Mouse (Mus musculus): ENCODE data around the gene Ckb. TPM values are rescaled to one million over a fixed set of nuclear protein-coding genes. Genes with fewer than 3 reads are reported as not detected.

Ckb gene
- polyA plus RNA-seq, 1 experiment from 2014 or later, result 2,325 TPM

DNA sequence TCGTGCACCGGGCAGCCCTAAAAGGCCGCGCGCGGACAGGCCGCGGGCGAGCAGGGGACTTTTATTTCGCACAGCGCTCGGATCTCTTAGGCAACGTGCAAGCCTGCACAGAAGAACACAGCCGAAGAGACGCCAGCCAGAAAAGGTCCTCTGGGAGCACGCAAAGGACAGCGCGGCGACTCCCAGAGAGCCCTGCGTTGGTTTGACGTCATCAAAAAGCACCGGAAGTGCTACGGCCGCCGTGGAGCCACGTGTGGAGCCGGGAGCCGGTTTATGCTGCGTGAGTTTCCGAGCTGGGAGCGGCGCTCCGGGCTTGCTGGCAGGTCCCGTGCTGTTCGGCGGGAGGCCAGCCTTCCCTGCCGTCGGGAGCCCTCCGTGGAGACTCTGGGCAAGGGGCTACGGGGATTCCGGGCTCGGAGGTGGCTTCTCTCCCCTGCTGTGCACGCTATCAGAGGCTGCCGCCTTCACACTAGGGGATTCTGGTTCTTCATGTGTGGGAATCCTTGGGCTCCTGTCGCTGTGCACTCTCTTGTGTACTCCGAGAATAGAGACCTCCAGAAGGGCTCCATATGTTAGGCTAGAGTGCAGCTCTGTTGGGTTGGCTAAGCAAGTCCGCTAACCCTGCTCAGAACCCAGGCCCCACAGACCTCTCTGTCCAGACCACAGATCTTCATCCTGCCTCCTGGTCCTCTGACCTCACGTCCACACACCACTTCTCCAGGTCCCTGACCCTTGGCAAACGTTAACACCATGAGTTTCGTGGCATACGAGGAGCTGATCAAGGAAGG lies 5.9 kb upstream of the Ckb start, which contains the start of gene Trmt61a:
Trmt61a (plus strand) TSS at position 224 of the 788 bp plus-strand sequence.
- Histone ChIP-seq H3K4me1 (replicated peaks; ENCODE audit: control insufficient read depth, insufficient read depth, low read length) (peaks cover 14% of the 10 kb centered on the region; the same call in 1 of the 2 replicates), H3K4me2 (ENCODE audit: low read depth, low read length, severe bottlenecking) (peak within 1 kb of the TSS; percentile 98), H3K4me3 (ENCODE audit: low read depth, low read length) (peak within 1 kb of the TSS; percentile 91), H3K27ac (ENCODE audit: low read depth, low read length) (peak within 1 kb of the TSS; percentile 90), H3K36me3 (ENCODE audit: control insufficient read depth, insufficient read depth, low read length) (no peaks in the 10 kb centered on the region; the same call in 1 of the 2 replicates), H3K9me3 (ENCODE audit: control insufficient read depth, low read length) (no peaks in the 10 kb centered on the region; the same call in 1 of the 2 replicates), H3K27me3 (ENCODE audit: control insufficient read depth, insufficient read depth, low read length) (peaks cover 4% of the 10 kb centered on the region), H3K9ac (ENCODE audit: low read length) (peak within 1 kb of the TSS; percentile 73)
- ATAC-seq (replicated peaks; ENCODE audit: low FRiP score), result peak; percentile 87
- WGBS, result under 1% methylated on average over 51 of the region's 51 CpGs
- peak; percentile 95 for DNase-seq (ENCODE audit: low spot score)

DNA sequence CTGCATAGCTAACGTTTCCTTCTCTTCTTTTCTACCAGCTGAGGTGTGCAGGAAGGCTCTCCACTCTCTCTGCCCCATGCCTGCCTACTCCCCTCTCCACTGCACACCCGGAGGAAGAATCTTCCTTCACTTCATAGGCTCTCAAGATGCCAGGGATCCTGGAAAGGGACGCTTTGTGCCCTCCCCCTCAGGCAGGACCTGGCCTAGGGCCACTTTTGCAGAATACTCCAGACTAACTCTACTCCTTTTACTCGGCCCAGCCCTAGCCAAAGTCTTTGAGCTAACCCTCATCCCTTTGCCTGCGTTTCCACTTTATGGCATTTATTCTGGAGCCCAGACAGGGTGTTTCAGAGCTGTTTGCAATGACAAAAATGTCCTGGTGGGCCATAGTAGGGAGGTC lies 5.3 kb upstream of the Ckb start:
- Histone ChIP-seq H3K9ac (ENCODE audit: low read length) (peak overlapping the region; percentile 73), H3K36me3 (ENCODE audit: control insufficient read depth, insufficient read depth, low read length) (no peaks in the 10 kb centered on the region; the same call in 1 of the 2 replicates), H3K4me3 (ENCODE audit: low read depth, low read length) (peak overlapping the region; percentile 91), H3K27me3 (ENCODE audit: control insufficient read depth, insufficient read depth, low read length) (peaks cover 6% of the 10 kb centered on the region), H3K4me2 (ENCODE audit: low read depth, low read length, severe bottlenecking) (peak overlapping the region; percentile 98), H3K27ac (ENCODE audit: low read depth, low read length) (peak overlapping the region; percentile 90), H3K9me3 (ENCODE audit: control insufficient read depth, low read length) (no peaks in the 10 kb centered on the region; the same call in 1 of the 2 replicates), H3K4me1 (replicated peaks; ENCODE audit: control insufficient read depth, insufficient read depth, low read length) (peaks cover 18% of the 10 kb centered on the region)
- no peak for DNase-seq (ENCODE audit: low spot score)
- 24% methylated on average over 5 of the region's 5 CpGs for WGBS
- ATAC-seq (replicated peaks; ENCODE audit: low FRiP score), result peak; percentile 5; the same call in 1 of the 2 replicates

DNA sequence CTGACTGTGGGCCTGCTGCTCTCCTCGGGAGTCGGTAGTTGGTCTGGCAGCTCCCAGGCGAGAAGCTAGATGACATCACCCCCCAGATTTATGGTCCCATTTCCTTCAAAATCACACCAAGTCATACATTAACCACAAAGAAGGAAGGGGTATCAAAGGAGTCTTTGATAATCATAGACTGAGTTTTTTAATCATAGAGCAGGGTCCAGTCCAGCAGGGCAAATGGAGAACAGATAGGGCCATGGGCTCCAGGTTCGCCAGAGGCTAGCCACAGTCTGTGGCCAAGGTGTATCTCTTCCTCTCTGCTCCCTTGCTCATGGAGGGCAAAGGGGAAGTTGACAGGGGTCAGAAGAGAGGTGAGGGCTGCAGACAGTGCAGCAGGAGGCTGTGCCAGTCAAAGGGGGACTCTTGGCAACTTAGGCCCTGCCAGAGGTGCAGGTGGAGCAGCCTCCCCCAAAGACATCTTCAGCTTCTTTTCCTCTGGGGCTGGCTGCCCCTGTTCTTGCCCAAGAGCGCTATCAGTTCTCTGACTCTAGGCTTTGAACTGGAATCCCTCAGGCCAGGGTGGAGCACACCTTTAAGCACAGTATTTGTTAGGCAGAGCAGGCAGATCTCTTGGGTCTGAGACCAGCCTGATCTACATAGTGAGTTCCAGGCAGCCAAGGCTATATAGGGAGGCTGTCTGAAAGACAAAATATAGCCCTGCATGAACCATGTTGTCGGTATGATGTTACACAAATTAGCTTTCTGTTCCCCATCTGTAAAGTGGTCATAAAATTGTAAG lies 3.9 kb upstream of the Ckb start:
- no peak overlapping the region for H3K4me3 ChIP-seq (ENCODE audit: low read depth, low read length)
- H3K4me2 ChIP-seq (ENCODE audit: low read depth, low read length, severe bottlenecking), result no peak overlapping the region
- H3K4me1 ChIP-seq (replicated peaks; ENCODE audit: control insufficient read depth, insufficient read depth, low read length), result peaks cover 19% of the 10 kb centered on the region
- peaks cover 6% of the 10 kb centered on the region for H3K27me3 ChIP-seq (ENCODE audit: control insufficient read depth, insufficient read depth, low read length)
- H3K27ac ChIP-seq (ENCODE audit: low read depth, low read length), result no peak overlapping the region
- no peak overlapping the region for H3K9ac ChIP-seq (ENCODE audit: low read length)
- DNase-seq (ENCODE audit: low spot score) (no peak), ATAC-seq (replicated peaks; ENCODE audit: low FRiP score) (no peak)
- no peaks in the 10 kb centered on the region for H3K36me3 ChIP-seq (ENCODE audit: control insufficient read depth, insufficient read depth, low read length)
- H3K9me3 ChIP-seq (ENCODE audit: control insufficient read depth, low read length), result no peaks in the 10 kb centered on the region; the same call in 1 of the 2 replicates
- 85% methylated on average over 6 of the region's 6 CpGs for WGBS

DNA sequence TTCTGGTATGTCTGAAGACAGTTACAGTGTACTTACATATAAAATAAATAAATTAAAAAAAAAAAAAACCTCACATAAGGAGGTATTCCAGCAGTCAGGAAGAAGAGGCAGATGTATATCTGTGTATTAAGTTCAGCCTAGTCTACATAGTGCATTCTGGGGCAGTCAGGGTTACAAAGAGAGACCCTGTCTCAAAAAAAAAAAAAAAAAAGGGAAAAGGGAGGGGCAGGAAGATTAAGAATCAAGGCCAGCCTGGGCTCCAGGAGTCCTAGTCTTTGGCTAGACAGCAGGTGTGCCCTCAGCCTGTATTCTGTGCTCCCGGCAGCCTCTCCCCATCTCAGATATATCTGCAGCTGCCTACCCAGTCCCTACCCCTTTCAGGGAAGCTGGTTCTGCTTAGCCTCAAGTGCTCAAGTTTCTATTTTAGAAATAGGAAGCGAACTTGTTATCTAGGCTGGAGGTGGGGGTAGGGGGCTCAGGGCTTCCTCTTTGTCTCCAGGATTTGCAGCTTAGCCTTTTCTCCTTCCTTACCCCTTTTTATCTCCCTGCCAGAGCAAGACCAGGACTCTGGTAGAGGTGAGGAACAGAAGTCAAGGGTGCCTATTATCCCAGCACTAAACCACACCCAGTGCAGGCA lies 2.8 kb upstream of the Ckb start:
- no peak for ATAC-seq (replicated peaks; ENCODE audit: low FRiP score)
- DNase-seq (ENCODE audit: low spot score), result no peak
- H3K4me1 ChIP-seq (replicated peaks; ENCODE audit: control insufficient read depth, insufficient read depth, low read length), result peaks cover 20% of the 10 kb centered on the region
- H3K27ac ChIP-seq (ENCODE audit: low read depth, low read length), result no peak overlapping the region
- no peak overlapping the region for H3K4me2 ChIP-seq (ENCODE audit: low read depth, low read length, severe bottlenecking)
- 70% methylated on average over 2 of the region's 2 CpGs for WGBS
- H3K36me3 ChIP-seq (ENCODE audit: control insufficient read depth, insufficient read depth, low read length), result peaks cover 4% of the 10 kb centered on the region
- H3K9me3 ChIP-seq (ENCODE audit: control insufficient read depth, low read length), result no peaks in the 10 kb centered on the region; the same call in 1 of the 2 replicates
- H3K9ac ChIP-seq (ENCODE audit: low read length), result no peak overlapping the region
- peaks cover 6% of the 10 kb centered on the region for H3K27me3 ChIP-seq (ENCODE audit: control insufficient read depth, insufficient read depth, low read length)
- no peak overlapping the region for H3K4me3 ChIP-seq (ENCODE audit: low read depth, low read length)

DNA sequence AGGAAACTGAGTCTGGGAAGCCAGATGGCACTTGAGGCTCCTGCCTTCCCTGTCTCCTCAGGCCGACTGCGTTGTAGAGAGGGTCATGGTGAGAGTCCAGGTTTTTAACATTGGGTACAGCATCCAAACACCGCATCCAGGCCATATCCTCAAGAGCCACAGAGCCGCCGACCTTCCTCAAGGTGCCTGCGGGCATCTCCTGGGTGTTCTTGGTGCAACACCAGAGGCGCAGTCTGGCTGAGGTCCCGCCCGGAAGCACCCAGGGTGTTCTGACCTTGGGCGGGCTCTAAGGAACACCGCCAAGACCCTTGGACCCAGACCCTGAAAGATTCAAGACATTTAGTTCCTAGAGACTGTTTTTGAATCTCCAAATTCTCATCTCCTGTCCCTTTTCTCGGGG lies 443 bp upstream of the Ckb start:
- 7% methylated on average over 12 of the region's 12 CpGs for WGBS
- peak overlapping the region; percentile 93 for H3K4me2 ChIP-seq (ENCODE audit: low read depth, low read length, severe bottlenecking)
- peak overlapping the region; percentile 93 for H3K9ac ChIP-seq (ENCODE audit: low read length)
- peak overlapping the region; percentile 82; the same call in 1 of the 2 replicates for H3K27ac ChIP-seq (ENCODE audit: low read depth, low read length)
- H3K4me1 ChIP-seq (replicated peaks; ENCODE audit: control insufficient read depth, insufficient read depth, low read length), result peaks cover 22% of the 10 kb centered on the region
- DNase-seq (ENCODE audit: low spot score) (no peak), ATAC-seq (replicated peaks; ENCODE audit: low FRiP score) (no peak; the same call in 1 of the 2 replicates)
- H3K27me3 ChIP-seq (ENCODE audit: control insufficient read depth, insufficient read depth, low read length), result peaks cover 6% of the 10 kb centered on the region
- peak overlapping the region; percentile 91 for H3K4me3 ChIP-seq (ENCODE audit: low read depth, low read length)
- H3K9me3 ChIP-seq (ENCODE audit: control insufficient read depth, low read length), result no peaks in the 10 kb centered on the region
- peaks cover 4% of the 10 kb centered on the region for H3K36me3 ChIP-seq (ENCODE audit: control insufficient read depth, insufficient read depth, low read length)

DNA sequence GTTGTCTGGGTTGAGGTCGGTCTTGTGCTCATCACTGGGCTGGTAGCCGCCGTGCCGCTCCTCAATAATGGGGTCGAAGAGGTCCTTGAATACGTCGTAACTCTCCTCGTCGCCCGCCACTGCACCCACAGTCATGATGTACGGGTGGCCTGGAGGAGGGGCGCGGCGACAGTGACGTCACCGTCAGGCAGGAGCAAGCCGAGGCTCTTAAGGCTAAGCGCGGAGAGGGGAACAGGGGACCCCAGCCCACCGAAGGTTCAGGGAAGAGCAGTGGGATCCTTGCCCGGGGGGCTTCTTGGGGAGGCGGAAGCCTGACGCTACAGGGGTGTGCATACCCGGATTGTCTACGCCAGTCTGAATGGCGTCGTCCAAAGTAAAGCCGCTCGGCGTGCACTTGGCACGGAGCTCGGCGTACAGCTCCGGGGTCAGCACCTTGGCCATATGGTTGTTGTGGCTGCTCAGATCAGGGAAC lies 671 bp downstream of the Ckb start:
- Histone ChIP-seq H3K4me3 (ENCODE audit: low read depth, low read length) (peak overlapping the region; percentile 91), H3K9ac (ENCODE audit: low read length) (peak overlapping the region; percentile 93), H3K4me1 (replicated peaks; ENCODE audit: control insufficient read depth, insufficient read depth, low read length) (peaks cover 16% of the 10 kb centered on the region), H3K36me3 (ENCODE audit: control insufficient read depth, insufficient read depth, low read length) (peaks cover 4% of the 10 kb centered on the region), H3K9me3 (ENCODE audit: control insufficient read depth, low read length) (no peaks in the 10 kb centered on the region), H3K27ac (ENCODE audit: low read depth, low read length) (peak overlapping the region; percentile 82; the same call in 1 of the 2 replicates), H3K27me3 (ENCODE audit: control insufficient read depth, insufficient read depth, low read length) (peaks cover 6% of the 10 kb centered on the region), H3K4me2 (ENCODE audit: low read depth, low read length, severe bottlenecking) (peak overlapping the region; percentile 93)
- ATAC-seq (replicated peaks; ENCODE audit: low FRiP score) (peak; percentile 55), DNase-seq (ENCODE audit: low spot score) (peak; percentile 86)
- under 1% methylated on average over 34 of the region's 34 CpGs for WGBS

DNA sequence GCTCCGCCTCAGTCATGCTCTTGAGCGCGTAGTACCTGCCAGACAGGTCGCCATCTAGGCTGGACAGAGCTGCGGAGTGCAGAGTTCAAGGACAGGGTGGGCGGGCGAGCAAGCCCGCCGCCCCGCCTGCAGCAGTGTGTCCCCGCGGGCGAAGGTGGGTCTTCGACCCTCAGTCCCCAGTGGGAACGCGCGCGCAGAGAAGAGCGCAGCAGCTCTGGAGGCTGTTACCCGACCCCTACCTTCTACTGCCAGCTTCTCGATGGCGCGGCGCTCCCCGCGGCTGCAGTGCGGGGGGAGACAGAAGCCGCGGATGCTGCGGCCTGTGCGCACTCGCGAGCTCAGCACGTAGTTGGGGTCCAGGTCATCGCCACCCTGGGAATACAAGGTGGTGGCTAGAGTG lies 1.2 kb downstream of the Ckb start:
- WGBS, result 0% methylated on average over 35 of the region's 35 CpGs
- H3K36me3 ChIP-seq (ENCODE audit: control insufficient read depth, insufficient read depth, low read length), result peaks cover 4% of the 10 kb centered on the region
- H3K27ac ChIP-seq (ENCODE audit: low read depth, low read length), result peak overlapping the region; percentile 82; the same call in 1 of the 2 replicates
- H3K4me1 ChIP-seq (replicated peaks; ENCODE audit: control insufficient read depth, insufficient read depth, low read length), result peaks cover 16% of the 10 kb centered on the region
- H3K4me2 ChIP-seq (ENCODE audit: low read depth, low read length, severe bottlenecking), result peak overlapping the region; percentile 93
- no peak for DNase-seq (ENCODE audit: low spot score)
- peak overlapping the region; percentile 93 for H3K9ac ChIP-seq (ENCODE audit: low read length)
- H3K9me3 ChIP-seq (ENCODE audit: control insufficient read depth, low read length), result no peaks in the 10 kb centered on the region
- H3K27me3 ChIP-seq (ENCODE audit: control insufficient read depth, insufficient read depth, low read length), result peaks cover 4% of the 10 kb centered on the region
- 0 out of 2 replicates have a peak, but pooled peaks have one; percentile 1 for ATAC-seq (replicated peaks; ENCODE audit: low FRiP score)
- H3K4me3 ChIP-seq (ENCODE audit: low read depth, low read length), result peak overlapping the region; percentile 91
